Mouse (Mus musculus) liver, embryonic 14.5 days (tissue): Measurements from ENCODE around the gene Med24. TPM values are rescaled to one million over a fixed set of nuclear protein-coding genes. Genes with fewer than 3 reads are reported as not detected.
"Not testable (repeated sequence)": the region's sequence is repeated elsewhere in the genome, so short reads cannot be mapped to it uniquely, and the experiment has no call there.

Source experiments
- ATAC-seq: fragments of 200-750 bp; cut with Nextera tagmentation; 2 replicates; pipeline ENCODE4 v1.8.0; 2017; ENCODE audit warnings: moderate number of reproducible peaks, mild to moderate bottlenecking, moderate library complexity; ENCODE audit not compliant: insufficient read depth
- DNase-seq, 3 experiments: peaks; one replicate each; pipeline ENCODE4 v3.0.0-alpha.2; 2012 to 2013; ENCODE audit warnings: low read depth in 3 of 3, low spot score in 3 of 3
- H3K27ac ChIP-seq: fragments of 300-500 bp; sonication (generic); 2 replicates; pipeline ENCODE4 v1.5.1; 2014; ENCODE audit warnings: moderate library complexity, mild to moderate bottlenecking, control low read depth, inconsistent platforms
- H3K27me3 ChIP-seq: fragments of 300-500 bp; sonication (generic); 2 replicates; pipeline ENCODE4 v1.6.1; 2014; ENCODE audit warnings: mild to moderate bottlenecking, low read length, moderate library complexity; ENCODE audit not compliant: control insufficient read depth, insufficient read depth
- H3K36me3 ChIP-seq: fragments of 300-500 bp; sonication (generic); replicated peaks from 2 replicates; pipeline ENCODE4 v1.6.1; 2014; ENCODE audit warnings: low read depth; ENCODE audit not compliant: control insufficient read depth, insufficient read depth
- H3K4me1 ChIP-seq, 2 experiments: fragments of 200-500 bp in 1 of 2; fragments of 300-500 bp in 1 of 2; sonication (generic) in 1 of 2; replicated peaks; 2 replicates each; pipeline ENCODE4 v1.6.1; 2012 to 2014; ENCODE audit warnings: antibody characterized with exemption in 1 of 2, inconsistent platforms in 1 of 2, low read length in 1 of 2; ENCODE audit not compliant: control insufficient read depth in 2 of 2, insufficient read depth in 2 of 2
- H3K4me2 ChIP-seq: fragments of 300-500 bp; sonication (generic); 2 replicates; pipeline ENCODE4 v1.6.1; 2014; ENCODE audit warnings: low read depth, mild to moderate bottlenecking, control low read depth, moderate library complexity
- H3K4me3 ChIP-seq, 2 experiments: fragments of 200-500 bp in 1 of 2; fragments of 300-500 bp in 1 of 2; sonication (generic) in 1 of 2; 2 replicates each; pipeline ENCODE4 v1.5.1; 2012 to 2014; ENCODE audit warnings: low read depth in 2 of 2, low read length in 2 of 2, mild to moderate bottlenecking in 2 of 2, control low read depth in 1 of 2, inconsistent platforms in 1 of 2, moderate library complexity in 1 of 2; ENCODE audit not compliant: insufficient read depth in 1 of 2
- H3K9ac ChIP-seq: fragments of 300-500 bp; sonication (generic); replicated peaks from 2 replicates; pipeline ENCODE4 v1.6.1; 2014; ENCODE audit warnings: mild to moderate bottlenecking, control low read depth, moderate library complexity
- H3K9me3 ChIP-seq: fragments of 300-500 bp; sonication (generic); 2 replicates; pipeline ENCODE4 v1.6.1; 2016; ENCODE audit warnings: low read length, mixed read lengths; ENCODE audit not compliant: control insufficient read depth
- CTCF ChIP-seq: IDR thresholded peaks from 2 replicates; pipeline ENCODE4 v1.5.1; 2016; ENCODE audit warnings: antibody characterized with exemption, low read depth, control low read depth
- EP300 ChIP-seq: IDR thresholded peaks from 2 replicates; pipeline ENCODE4 v1.6.1; 2016; ENCODE audit warnings: antibody characterized with exemption, low read depth
- whole genome bisulfite sequencing: fragments of 180-500 bp; shearing (Covaris S2); extraction: QIAGEN DNeasy Blood & Tissue Kit; methylation state at CpG from one replicate; pipeline ENCODE4 v1.1.7; 2014; ENCODE audit not compliant: insufficient replicate concordance; 5-methylcytosine and 5-hydroxymethylcytosine counted together
- polyA plus RNA-seq, 2 experiments: library from polyadenylated mRNA; depleted of rRNA in 1 of 2; stranded (reverse) in 1 of 2; unstranded in 1 of 2; fragments of >200 nt; fragmentation: Nextera tagmentation in 1 of 2; extraction: Ambion mirVana in 1 of 2; gene quantifications; 2 replicates each; pipeline versions ENCODE4 v1.2.1 to v1.2.3; 2012 to 2014

Med24 gene
- polyA plus RNA-seq, 2 experiments, result 21.3 to 25.0 TPM

DNA sequence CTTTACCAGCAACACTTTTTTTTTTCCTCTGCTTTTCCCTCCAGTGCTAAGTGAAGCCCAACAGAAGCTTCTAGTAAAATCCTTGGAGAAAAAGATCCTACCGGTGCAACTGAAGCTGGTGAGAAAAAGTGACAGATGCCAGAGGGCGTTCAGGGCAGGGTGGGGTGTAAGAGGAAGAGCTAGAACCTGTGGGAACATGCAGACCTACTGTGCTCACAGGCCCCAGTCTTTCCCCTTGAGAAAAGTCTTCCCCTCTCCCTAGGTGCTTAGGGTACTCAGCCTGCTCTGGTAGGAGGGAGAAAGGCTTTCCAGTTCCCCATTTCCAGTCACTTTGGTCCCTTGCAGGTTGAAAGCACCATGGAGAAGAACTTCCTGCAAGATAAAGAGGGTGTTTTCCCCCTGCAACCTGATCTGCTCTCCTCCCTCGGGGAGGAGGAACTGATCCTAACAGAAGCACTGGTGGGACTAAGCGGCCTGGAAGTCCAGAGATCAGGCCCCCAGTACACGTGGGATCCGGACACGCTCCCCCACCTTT is 53.3 kb downstream of the Med24 start:
- Histone ChIP-seq H3K9me3 (no peaks in the 10 kb centered on the region), H3K4me1 (peaks cover 5 to 19% of the 10 kb centered on the region in 2 experiments; a peak in 3 of 4 replicates), H3K36me3 (no peaks in the 10 kb centered on the region), H3K27ac (no peak overlapping the region), H3K4me3 (no peak overlapping the region), H3K9ac (no peak overlapping the region), H3K4me2 (no peak overlapping the region), H3K27me3 (no peaks in the 10 kb centered on the region)
- 37% methylated on average over 7 of the region's 7 CpGs for WGBS
- no peak for ATAC-seq
- no peak for TF ChIP-seq CTCF
- DNase-seq, result no peak

DNA sequence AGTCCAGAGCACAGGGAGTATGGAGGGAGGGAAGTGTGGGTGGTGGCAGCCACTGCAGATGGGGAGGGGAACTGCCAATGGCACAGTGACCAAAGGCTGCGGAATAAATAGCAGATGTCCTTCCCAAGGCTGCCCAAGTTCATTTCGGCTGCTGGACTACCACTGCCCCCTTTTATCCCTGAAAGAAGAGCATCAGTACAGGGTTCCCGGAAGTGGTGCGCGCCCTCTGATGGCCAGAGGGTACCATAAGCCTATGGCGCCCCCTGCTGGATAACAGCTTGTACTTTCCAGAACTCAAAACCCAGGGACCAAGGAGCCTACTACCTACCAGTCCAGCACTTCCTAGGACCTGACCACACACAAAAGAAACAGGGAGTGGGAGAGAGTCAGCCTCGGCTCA is 56.1 kb downstream of the Med24 start:
- peak; percentile 59 for ATAC-seq
- 5% methylated on average over 6 of the region's 7 CpGs for WGBS
- not testable (repeated sequence) for H3K36me3 ChIP-seq, H3K4me2 ChIP-seq, H3K4me3 ChIP-seq, H3K9ac ChIP-seq, H3K27me3 ChIP-seq, H3K27ac ChIP-seq, H3K9me3 ChIP-seq
- DNase-seq, result peak in 2 of 3 experiments; percentile 30 to 31
- peak; percentile 79 for TF ChIP-seq CTCF
- peaks cover 5 to 19% of the 10 kb centered on the region in 2 experiments; a peak in 3 of 4 replicates for H3K4me1 ChIP-seq

DNA sequence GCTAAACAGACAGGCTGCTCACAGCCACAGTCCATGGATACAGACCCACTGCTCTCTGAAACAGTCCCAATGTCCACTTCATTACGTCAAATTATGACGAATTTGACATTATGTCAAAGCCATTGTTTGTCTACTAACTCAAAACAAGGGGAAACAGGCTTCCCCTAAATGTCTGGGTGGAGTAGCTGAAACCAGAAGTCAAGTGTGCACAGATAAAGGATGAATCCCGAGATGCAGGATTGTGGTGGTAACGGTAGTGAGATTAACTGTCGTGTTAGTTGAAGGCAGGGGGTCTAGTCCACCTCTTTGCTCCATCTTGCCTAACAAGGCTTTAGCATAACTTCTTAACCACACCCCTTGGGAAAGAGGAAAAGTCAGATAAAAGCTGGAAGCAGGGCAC is 56.8 kb downstream of the Med24 start:
- Histone ChIP-seq H3K27me3 (peaks cover 2% of the 10 kb centered on the region), H3K4me1 (peaks cover 5 to 19% of the 10 kb centered on the region in 2 experiments; a peak in 3 of 4 replicates), H3K9ac (no peak overlapping the region), H3K27ac (no peak overlapping the region), H3K4me2 (no peak overlapping the region), H3K4me3 (no peak overlapping the region), H3K9me3 (no peaks in the 10 kb centered on the region), H3K36me3 (no peaks in the 10 kb centered on the region)
- ATAC-seq, result no peak
- 31% methylated on average over 5 of the region's 5 CpGs for whole genome bisulfite sequencing
- DNase-seq, result no peak
- TF ChIP-seq EP300 (no peak), CTCF (no peak)

DNA sequence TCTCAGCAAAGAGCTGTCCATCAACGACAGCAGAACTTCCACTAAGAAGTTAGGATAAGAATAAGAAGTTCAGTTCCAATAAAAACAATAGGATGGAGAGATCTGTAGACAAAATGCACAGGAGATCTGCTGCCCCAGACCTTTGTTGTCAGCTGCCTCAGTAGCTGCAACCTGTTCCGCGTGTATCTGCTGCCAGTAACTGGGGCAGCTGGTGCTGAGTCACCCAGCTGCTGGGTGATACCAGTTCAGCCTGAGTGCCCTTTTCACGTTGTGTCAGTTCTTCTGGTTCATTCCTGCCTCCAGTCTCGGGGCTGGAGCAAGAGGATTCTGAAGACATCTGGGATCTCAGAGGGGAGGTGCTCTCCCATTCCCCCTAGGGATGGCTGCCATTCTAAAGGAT is 57.4 kb downstream of the Med24 start:
- ATAC-seq, result peak; percentile 71; the same call in 1 of the 2 replicates

DNA sequence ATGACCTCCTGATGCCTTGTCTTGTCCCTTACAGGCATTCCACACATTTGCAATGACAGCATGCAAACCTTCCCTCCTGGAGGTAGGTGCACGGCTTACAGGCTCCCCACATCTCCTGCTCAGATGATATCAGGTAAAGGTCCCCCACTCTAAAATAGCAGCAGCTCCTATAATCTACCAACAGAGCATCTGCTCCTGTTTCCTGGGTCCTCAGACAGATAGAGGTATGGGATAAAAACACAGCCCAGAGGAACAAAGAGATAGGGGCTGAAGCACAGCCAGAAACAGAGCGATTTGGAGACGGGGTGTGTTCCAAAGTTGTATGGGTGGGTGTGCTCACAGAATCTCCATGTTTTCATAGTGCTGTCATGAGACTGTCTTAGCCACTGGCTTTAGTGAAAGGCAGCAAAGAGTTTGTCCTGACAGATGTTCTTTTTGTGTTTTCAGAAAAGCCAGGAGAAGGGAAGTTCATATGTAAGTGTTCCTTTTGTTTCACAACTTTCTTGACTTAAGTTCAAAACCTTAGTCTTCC is 57.9 kb downstream of the Med24 start:
- DNase-seq (no peak), ATAC-seq (no peak)
- Histone ChIP-seq H3K27ac (no peak overlapping the region), H3K27me3 (peaks cover 3% of the 10 kb centered on the region), H3K36me3 (no peaks in the 10 kb centered on the region), H3K9ac (no peak overlapping the region), H3K4me3 (no peak overlapping the region), H3K9me3 (no peaks in the 10 kb centered on the region), H3K4me2 (no peak overlapping the region), H3K4me1 (peaks cover 5 to 19% of the 10 kb centered on the region in 2 experiments; a peak in 3 of 4 replicates)
- 25% methylated on average over 3 of the region's 3 CpGs for WGBS
- TF ChIP-seq CTCF (no peak), EP300 (no peak)

More for the DNA sequence above, 57.4 kb downstream of the Med24 start:
- Histone ChIP-seq H3K4me2 (no peak overlapping the region), H3K9ac (no peak overlapping the region), H3K4me1 (peaks cover 5 to 19% of the 10 kb centered on the region in 2 experiments; a peak in 3 of 4 replicates), H3K27ac (no peak overlapping the region), H3K27me3 (peaks cover 3% of the 10 kb centered on the region), H3K36me3 (no peaks in the 10 kb centered on the region), H3K4me3 (no peak overlapping the region), H3K9me3 (no peaks in the 10 kb centered on the region)
- WGBS, result 17% methylated on average over 5 of the region's 5 CpGs
- TF ChIP-seq EP300, result no peak
- TF ChIP-seq CTCF, result no peak
- peak in 2 of 3 experiments; percentile 24 to 34 for DNase-seq
